Mouse (Mus musculus) lung, embryonic 16.5 days (tissue): Measurements from ENCODE around the gene Smarca2. TPM values are rescaled to one million over a fixed set of nuclear protein-coding genes. Genes with fewer than 3 reads are reported as not detected.

Experiments used
- ATAC-seq: fragments of 200-750 bp; cut with Nextera tagmentation; 2 replicates; pipeline ENCODE4 v1.8.0; 2017; ENCODE audit warnings: low read depth, mild to moderate bottlenecking, moderate library complexity
- H3K27ac ChIP-seq: fragments of 300-500 bp; sonication (generic); 2 replicates; pipeline ENCODE4 v1.5.1; 2014; ENCODE audit warnings: mild to moderate bottlenecking, control low read depth, low read length
- H3K27me3 ChIP-seq: fragments of 300-500 bp; sonication (generic); 2 replicates; pipeline ENCODE4 v1.6.1; 2014; ENCODE audit warnings: low read depth, low read length, mixed read lengths; ENCODE audit not compliant: control insufficient read depth, insufficient read depth
- H3K36me3 ChIP-seq: fragments of 300-500 bp; sonication (generic); 2 replicates; pipeline ENCODE4 v1.6.1; 2014; ENCODE audit warnings: low read length; ENCODE audit not compliant: control insufficient read depth, insufficient read depth
- H3K4me1 ChIP-seq: fragments of 300-500 bp; sonication (generic); replicated peaks from 2 replicates; pipeline ENCODE4 v1.6.1; 2014; ENCODE audit warnings: low read length, mixed read lengths; ENCODE audit not compliant: control insufficient read depth, insufficient read depth
- H3K4me2 ChIP-seq: fragments of 300-500 bp; sonication (generic); 2 replicates; pipeline ENCODE4 v1.6.1; 2014; ENCODE audit warnings: low read depth, low read length, control low read depth
- H3K4me3 ChIP-seq: fragments of 300-500 bp; sonication (generic); 2 replicates; pipeline ENCODE4 v1.5.1; 2014; ENCODE audit warnings: mild to moderate bottlenecking, low read length, control low read depth
- H3K9ac ChIP-seq: fragments of 300-500 bp; sonication (generic); 2 replicates; pipeline ENCODE4 v1.6.1; 2014; ENCODE audit warnings: low read length, control low read depth
- H3K9me3 ChIP-seq: fragments of 300-500 bp; sonication (generic); 2 replicates; pipeline ENCODE4 v1.6.1; 2016; ENCODE audit warnings: low read length; ENCODE audit not compliant: control insufficient read depth
- WGBS: fragments of 180-500 bp; shearing (Covaris S2); extraction: QIAGEN DNeasy Blood & Tissue Kit; methylation state at CpG from one replicate; pipeline ENCODE4 v1.1.7; 2014; 5-methylcytosine and 5-hydroxymethylcytosine counted together
- polyA plus RNA-seq: library from polyadenylated mRNA; unstranded; fragments of >200 nt; fragmentation: Nextera tagmentation; extraction: Ambion mirVana; gene quantifications from 2 replicates; pipeline ENCODE4 v1.2.1, GENCODE M21; 2015

Smarca2 gene
- polyA plus RNA-seq, 1 experiment from 2014 or later, result 48.1 TPM

- Histone ChIP-seq H3K4me3 (no peak overlapping the region), H3K36me3 (no peaks in the 10 kb centered on the region), H3K27me3 (no peaks in the 10 kb centered on the region), H3K9ac (no peak overlapping the region), H3K4me1 (no peaks in the 10 kb centered on the region), H3K27ac (peak overlapping the region; percentile 68), H3K9me3 (no peaks in the 10 kb centered on the region), H3K4me2 (no peak overlapping the region)
- ATAC-seq, result peak; percentile 85
- 67% methylated on average over 5 of the region's 5 CpGs for WGBS
These were observed 185.8 kb downstream of the Smarca2 start for GRCm38 (mm10) chr19:26790386-26791346.

GRCm38 (mm10) chr19:26794315-26794714 is 189.5 kb downstream of the Smarca2 start:
- Histone ChIP-seq H3K27me3 (no peaks in the 10 kb centered on the region), H3K4me2 (no peak overlapping the region), H3K4me3 (no peak overlapping the region), H3K36me3 (no peaks in the 10 kb centered on the region), H3K4me1 (no peaks in the 10 kb centered on the region), H3K9ac (no peak overlapping the region), H3K9me3 (no peaks in the 10 kb centered on the region), H3K27ac (no peak overlapping the region)
- WGBS, result 59% methylated on average over 1 of the region's 3 CpGs
- ATAC-seq, result no peak

GRCm38 (mm10) chr19:26796006-26796405 is 191.2 kb downstream of the Smarca2 start:
- H3K4me1 ChIP-seq, result no peaks in the 10 kb centered on the region
- ATAC-seq, result no peak
- no peak overlapping the region for H3K9ac ChIP-seq
- H3K27ac ChIP-seq, result no peak overlapping the region
- H3K4me3 ChIP-seq, result no peak overlapping the region
- no peak overlapping the region for H3K4me2 ChIP-seq
- H3K27me3 ChIP-seq, result no peaks in the 10 kb centered on the region
- WGBS, result 73% methylated on average over 4 of the region's 4 CpGs
- H3K36me3 ChIP-seq, result no peaks in the 10 kb centered on the region
- H3K9me3 ChIP-seq, result no peaks in the 10 kb centered on the region

- Histone ChIP-seq H3K4me1 (no peaks in the 10 kb centered on the region), H3K27me3 (no peaks in the 10 kb centered on the region), H3K4me2 (no peak overlapping the region), H3K36me3 (no peaks in the 10 kb centered on the region), H3K4me3 (no peak overlapping the region), H3K9me3 (no peaks in the 10 kb centered on the region), H3K9ac (no peak overlapping the region), H3K27ac (no peak overlapping the region)
- ATAC-seq, result no peak
- 69% methylated on average over 4 of the region's 4 CpGs for WGBS
These were observed 199.6 kb downstream of the Smarca2 start for GRCm38 (mm10) chr19:26804401-26804800.

GRCm38 (mm10) chr19:26814629-26815028 is 209.8 kb downstream of the Smarca2 start:
- Histone ChIP-seq H3K9ac (no peak overlapping the region), H3K4me2 (no peak overlapping the region)
- no peak for ATAC-seq

GRCm38 (mm10) chr19:26817901-26818300 is 213.1 kb downstream of the Smarca2 start:
- Histone ChIP-seq H3K36me3 (no peaks in the 10 kb centered on the region), H3K4me2 (no peak overlapping the region), H3K4me3 (no peak overlapping the region), H3K9ac (no peak overlapping the region), H3K9me3 (no peaks in the 10 kb centered on the region), H3K27me3 (no peaks in the 10 kb centered on the region), H3K27ac (no peak overlapping the region), H3K4me1 (no peaks in the 10 kb centered on the region; the same call in 1 of the 2 replicates)
- ATAC-seq, result no peak
- WGBS, result 87% methylated on average over 4 of the region's 4 CpGs

More at GRCm38 (mm10) chr19:26814629-26815028, 209.8 kb downstream of the Smarca2 start:
- no peaks in the 10 kb centered on the region for H3K36me3 ChIP-seq
- H3K27ac ChIP-seq, result no peak overlapping the region
- no peaks in the 10 kb centered on the region for H3K9me3 ChIP-seq
- WGBS, result 41% methylated on average over 4 of the region's 4 CpGs
- no peaks in the 10 kb centered on the region for H3K4me1 ChIP-seq
- H3K4me3 ChIP-seq, result no peak overlapping the region
- H3K27me3 ChIP-seq, result no peaks in the 10 kb centered on the region
